Mouse (Mus musculus) embryonic facial prominence, embryonic 10.5 days (tissue): ENCODE measurements around the gene E2f3. TPM values are rescaled to one million over a fixed set of nuclear protein-coding genes. Genes with fewer than 3 reads are reported as not detected.

ENCODE experiments used
- DNase-seq: peaks from one replicate; pipeline ENCODE4 v3.0.0-alpha.2; 2017; ENCODE audit warnings: low spot score
- H3K27ac ChIP-seq: fragments of 300-500 bp; sonication (generic); replicated peaks from 2 replicates; pipeline ENCODE4 v1.5.1; 2016; ENCODE audit warnings: mild to moderate bottlenecking
- H3K27me3 ChIP-seq: fragments of 300-500 bp; sonication (generic); replicated peaks from 2 replicates; pipeline ENCODE4 v1.6.1; 2016; ENCODE audit warnings: low read depth, mild to moderate bottlenecking; ENCODE audit not compliant: poor library complexity, severe bottlenecking
- H3K36me3 ChIP-seq: fragments of 300-500 bp; sonication (generic); replicated peaks from 2 replicates; pipeline ENCODE4 v1.6.1; 2016; ENCODE audit warnings: mild to moderate bottlenecking, moderate library complexity
- H3K4me1 ChIP-seq: fragments of 300-500 bp; sonication (generic); 2 replicates; pipeline ENCODE4 v1.6.1; 2016
- H3K4me3 ChIP-seq: fragments of 300-500 bp; sonication (generic); 2 replicates; pipeline ENCODE4 v1.5.1; 2016; ENCODE audit warnings: mild to moderate bottlenecking, moderate library complexity
- H3K9me3 ChIP-seq: fragments of 300-500 bp; sonication (generic); 2 replicates; pipeline ENCODE4 v1.6.1; 2016; ENCODE audit warnings: mild to moderate bottlenecking
- WGBS: fragments of 180-500 bp; shearing (Covaris S2); methylation state at CpG from one replicate; pipeline ENCODE4 v1.1.7; 2016; 5-methylcytosine and 5-hydroxymethylcytosine counted together
- polyA plus RNA-seq: library from polyadenylated mRNA; unstranded; fragments of >200 nt; fragmentation: Nextera tagmentation; extraction: Ambion mirVana; gene quantifications from 2 replicates; pipeline ENCODE4 v1.2.1, GENCODE M21; 2016

Gene E2f3
- polyA plus RNA-seq, 1 experiment from 2014 or later = 23.1 TPM

- Histone ChIP-seq H3K9me3 (peaks cover 21% of the 10 kb centered on the region), H3K4me3 (no peak overlapping the region), H3K27ac (no peak overlapping the region), H3K27me3 (no peaks in the 10 kb centered on the region), H3K36me3 (peaks cover 99% of the 10 kb centered on the region), H3K4me1 (no peaks in the 10 kb centered on the region)
- DNase-seq = no peak
- 96% methylated on average over 9 of the region's 9 CpGs for WGBS
These were observed 77.9 kb downstream of the E2f3 start for GRCm38 (mm10) chr13:29907995-29908394.

- Histone ChIP-seq H3K4me1 (no peaks in the 10 kb centered on the region), H3K36me3 (peaks cover 98% of the 10 kb centered on the region), H3K27ac (no peak overlapping the region), H3K27me3 (no peaks in the 10 kb centered on the region), H3K9me3 (peaks cover 21% of the 10 kb centered on the region), H3K4me3 (no peak overlapping the region)
- WGBS = 96% methylated on average over 10 of the region's 10 CpGs
- no peak for DNase-seq
These were observed 79.1 kb downstream of the E2f3 start for GRCm38 (mm10) chr13:29906734-29907133.

GRCm38 (mm10) chr13:29903341-29903740 lies 82.5 kb downstream of the E2f3 start:
- 93% methylated on average over 1 of the region's 1 CpGs for WGBS
- DNase-seq = no peak
- Histone ChIP-seq H3K27me3 (no peaks in the 10 kb centered on the region), H3K27ac (no peak overlapping the region), H3K4me3 (no peak overlapping the region), H3K9me3 (peaks cover 23% of the 10 kb centered on the region), H3K4me1 (no peaks in the 10 kb centered on the region), H3K36me3 (peaks cover 66% of the 10 kb centered on the region)

GRCm38 (mm10) chr13:29902676-29903075 lies 83.2 kb downstream of the E2f3 start:
- no peak for DNase-seq
- 98% methylated on average over 1 of the region's 1 CpGs for WGBS
- H3K4me1 ChIP-seq = no peaks in the 10 kb centered on the region
- H3K36me3 ChIP-seq = peaks cover 60% of the 10 kb centered on the region
- no peak overlapping the region for H3K4me3 ChIP-seq
- H3K9me3 ChIP-seq = peaks cover 27% of the 10 kb centered on the region
- no peak overlapping the region for H3K27ac ChIP-seq
- no peaks in the 10 kb centered on the region for H3K27me3 ChIP-seq

- Histone ChIP-seq H3K4me1 (no peaks in the 10 kb centered on the region), H3K36me3 (peaks cover 49% of the 10 kb centered on the region), H3K9me3 (peaks cover 30% of the 10 kb centered on the region), H3K27me3 (no peaks in the 10 kb centered on the region), H3K27ac (no peak overlapping the region), H3K4me3 (no peak overlapping the region)
- no peak for DNase-seq
- WGBS = 81% methylated on average over 4 of the region's 4 CpGs
These were observed 84.2 kb downstream of the E2f3 start for GRCm38 (mm10) chr13:29901641-29902040.

GRCm38 (mm10) chr13:29866780-29867179 lies 119.1 kb downstream of the E2f3 start:
- H3K36me3 ChIP-seq = no peaks in the 10 kb centered on the region
- H3K9me3 ChIP-seq = no peaks in the 10 kb centered on the region
- H3K4me1 ChIP-seq = peaks cover 9% of the 10 kb centered on the region; the same call in 1 of the 2 replicates
- H3K27me3 ChIP-seq = no peaks in the 10 kb centered on the region
- 96% methylated on average over 3 of the region's 3 CpGs for WGBS
- H3K4me3 ChIP-seq = no peak overlapping the region
- H3K27ac ChIP-seq = no peak overlapping the region
- DNase-seq = no peak

GRCm38 (mm10) chr13:29864331-29864730 lies 121.5 kb downstream of the E2f3 start:
- H3K9me3 ChIP-seq = no peaks in the 10 kb centered on the region
- 39% methylated on average over 6 of the region's 6 CpGs for WGBS
- H3K4me1 ChIP-seq = peaks cover 9% of the 10 kb centered on the region; the same call in 1 of the 2 replicates
- no peaks in the 10 kb centered on the region for H3K27me3 ChIP-seq
- peak overlapping the region; percentile 15 for H3K27ac ChIP-seq
- no peaks in the 10 kb centered on the region for H3K36me3 ChIP-seq
- peak; percentile 45 for DNase-seq
- no peak overlapping the region for H3K4me3 ChIP-seq

- H3K9me3 ChIP-seq = no peaks in the 10 kb centered on the region
- 66% methylated on average over 2 of the region's 2 CpGs for WGBS
These were observed 125.8 kb downstream of the E2f3 start for GRCm38 (mm10) chr13:29860087-29860486.

GRCm38 (mm10) chr13:29857436-29857835 lies 128.4 kb downstream of the E2f3 start:
- Histone ChIP-seq H3K9me3 (no peaks in the 10 kb centered on the region), H3K27me3 (no peaks in the 10 kb centered on the region), H3K4me1 (peaks cover 22% of the 10 kb centered on the region), H3K36me3 (peaks cover 6% of the 10 kb centered on the region), H3K4me3 (no peak overlapping the region), H3K27ac (peak overlapping the region; percentile 27)
- 24% methylated on average over 4 of the region's 4 CpGs for WGBS
- DNase-seq = peak; percentile 22

More at GRCm38 (mm10) chr13:29860087-29860486, 125.8 kb downstream of the E2f3 start:
- no peak overlapping the region for H3K27ac ChIP-seq
- H3K27me3 ChIP-seq = no peaks in the 10 kb centered on the region
- H3K4me3 ChIP-seq = no peak overlapping the region
- no peak for DNase-seq
- 0 out of 2 replicates have a peak, but pooled peaks cover 10% of the 10 kb centered on the region for H3K4me1 ChIP-seq
- no peaks in the 10 kb centered on the region for H3K36me3 ChIP-seq

Other genes starting within 250 kb of the E2f3 start
- gene Cdkal1, start 130.4 kb downstream of the E2f3 start, polyA plus RNA-seq = 33.8 and 35.2 TPM in 2 replicates
- gene Mboat1, start 150.4 kb upstream of the E2f3 start, polyA plus RNA-seq = 6.3 and 7.6 TPM in 2 replicates